Mouse (Mus musculus): ENCODE measurements at regions not wholly inside any gene's neighbourhood (a gene's known extent, or its start where the extent isn't known, plus 50 kb on each side); places are given as distances from the start of the nearest gene placed in this dataset.
A peak's percentile ranks its signal among the peaks of the same experiment; 100 is the strongest.

- Histone ChIP-seq H3K4me3 (ENCODE audit: low read depth, low read length) (no peak overlapping the region), H3K36me3 (ENCODE audit: insufficient read depth, low read length) (no peaks in the 10 kb centered on the region), H3K27ac (ENCODE audit: low read length) (no peak overlapping the region), H3K9me3 (ENCODE audit: low read length) (no peaks in the 10 kb centered on the region), H3K9ac (replicated peaks; ENCODE audit: low read depth) (no peak overlapping the region), H3K4me2 (replicated peaks; ENCODE audit: low read depth, low read length) (no peak overlapping the region), H3K27me3 (replicated peaks; ENCODE audit: insufficient read depth, low read length) (no peaks in the 10 kb centered on the region), H3K4me1 (ENCODE audit: insufficient read depth, low read depth, low read length) (no peaks in the 10 kb centered on the region)
- TF ChIP-seq CTCF (IDR thresholded peaks at IDR 0.05) (no peak), EP300 (IDR thresholded peaks at IDR 0.05) (no peak)
- 85% methylated on average over 2 of the region's 2 CpGs for WGBS
- DNase-seq (ENCODE audit: low spot score) (no peak), ATAC-seq (no peak)
Measured at GRCm38 (mm10) chr17:64489769-64490335, 110.7 kb upstream of the Man2a1 start.

DNA sequence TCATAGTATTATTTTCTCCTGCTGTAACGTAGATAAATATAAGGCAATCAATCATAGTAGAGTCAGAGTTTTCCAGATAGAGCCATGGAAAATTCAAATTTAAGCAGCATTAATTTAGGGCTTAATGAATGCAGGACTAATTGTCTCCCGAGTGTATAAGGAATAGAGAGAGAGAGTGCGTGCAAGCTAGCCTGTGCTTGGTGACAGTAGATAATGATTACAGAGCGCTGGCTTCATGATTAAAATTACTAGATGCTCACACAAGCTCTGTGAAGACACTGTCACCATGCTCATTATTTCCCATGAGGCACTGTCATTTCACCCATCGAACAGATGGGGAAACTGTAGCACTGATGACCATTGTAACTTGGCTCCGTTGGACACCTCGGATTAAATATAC lies 109.9 kb upstream of the Man2a1 start:
- Histone ChIP-seq H3K9ac (replicated peaks; ENCODE audit: low read depth) (no peak overlapping the region), H3K36me3 (ENCODE audit: insufficient read depth, low read length) (no peaks in the 10 kb centered on the region), H3K9me3 (ENCODE audit: low read length) (no peaks in the 10 kb centered on the region), H3K4me1 (ENCODE audit: insufficient read depth, low read depth, low read length) (no peaks in the 10 kb centered on the region), H3K4me3 (ENCODE audit: low read depth, low read length) (no peak overlapping the region), H3K27me3 (replicated peaks; ENCODE audit: insufficient read depth, low read length) (no peaks in the 10 kb centered on the region), H3K27ac (ENCODE audit: low read length) (no peak overlapping the region), H3K4me2 (replicated peaks; ENCODE audit: low read depth, low read length) (no peak overlapping the region)
- WGBS = 86% methylated on average over 7 of the region's 7 CpGs
- ATAC-seq (no peak), DNase-seq (ENCODE audit: low spot score) (no peak)
- TF ChIP-seq EP300 (IDR thresholded peaks at IDR 0.05) (no peak), CTCF (IDR thresholded peaks at IDR 0.05) (no peak)

GRCm38 (mm10) chr17:64491922-64492353 lies 108.6 kb upstream of the Man2a1 start:
- TF ChIP-seq CTCF (IDR thresholded peaks at IDR 0.05) (no peak), EP300 (IDR thresholded peaks at IDR 0.05) (peak; percentile 45; the same call in 1 of the 2 replicates)
- Histone ChIP-seq H3K9ac (replicated peaks; ENCODE audit: low read depth) (no peak overlapping the region), H3K9me3 (ENCODE audit: low read length) (no peaks in the 10 kb centered on the region), H3K4me2 (replicated peaks; ENCODE audit: low read depth, low read length) (no peak overlapping the region), H3K4me1 (ENCODE audit: insufficient read depth, low read depth, low read length) (no peaks in the 10 kb centered on the region), H3K4me3 (ENCODE audit: low read depth, low read length) (no peak overlapping the region), H3K36me3 (ENCODE audit: insufficient read depth, low read length) (no peaks in the 10 kb centered on the region), H3K27me3 (replicated peaks; ENCODE audit: insufficient read depth, low read length) (no peaks in the 10 kb centered on the region), H3K27ac (ENCODE audit: low read length) (no peak overlapping the region)
- WGBS = 44% methylated on average over 6 of the region's 10 CpGs
- ATAC-seq (peak; percentile 95), DNase-seq (ENCODE audit: low spot score) (peak; percentile 89)

GRCm38 (mm10) chr17:64492614-64493269 lies 107.8 kb upstream of the Man2a1 start:
- H3K27me3 ChIP-seq (replicated peaks; ENCODE audit: insufficient read depth, low read length) = no peaks in the 10 kb centered on the region
- no peaks in the 10 kb centered on the region for H3K4me1 ChIP-seq (ENCODE audit: insufficient read depth, low read depth, low read length)
- no peaks in the 10 kb centered on the region for H3K36me3 ChIP-seq (ENCODE audit: insufficient read depth, low read length)
- DNase-seq (ENCODE audit: low spot score) = peak; percentile 67
- ATAC-seq = peak; percentile 19
- no peak overlapping the region for H3K4me2 ChIP-seq (replicated peaks; ENCODE audit: low read depth, low read length)
- H3K4me3 ChIP-seq (ENCODE audit: low read depth, low read length) = no peak overlapping the region
- no peak overlapping the region for H3K9ac ChIP-seq (replicated peaks; ENCODE audit: low read depth)
- H3K27ac ChIP-seq (ENCODE audit: low read length) = no peak overlapping the region
- WGBS = 41% methylated on average over 7 of the region's 9 CpGs
- TF ChIP-seq CTCF (IDR thresholded peaks at IDR 0.05) = peak; percentile 73
- no peak for TF ChIP-seq EP300 (IDR thresholded peaks at IDR 0.05)
- H3K9me3 ChIP-seq (ENCODE audit: low read length) = no peaks in the 10 kb centered on the region

GRCm38 (mm10) chr17:64499281-64499997 lies 101.1 kb upstream of the Man2a1 start:
- Histone ChIP-seq H3K36me3 (ENCODE audit: insufficient read depth, low read length) (no peaks in the 10 kb centered on the region), H3K9me3 (ENCODE audit: low read length) (no peaks in the 10 kb centered on the region), H3K4me1 (ENCODE audit: insufficient read depth, low read depth, low read length) (no peaks in the 10 kb centered on the region), H3K9ac (replicated peaks; ENCODE audit: low read depth) (no peak overlapping the region), H3K27ac (ENCODE audit: low read length) (no peak overlapping the region), H3K4me3 (ENCODE audit: low read depth, low read length) (no peak overlapping the region), H3K27me3 (replicated peaks; ENCODE audit: insufficient read depth, low read length) (no peaks in the 10 kb centered on the region), H3K4me2 (replicated peaks; ENCODE audit: low read depth, low read length) (no peak overlapping the region)
- WGBS = 46% methylated on average over 15 of the region's 15 CpGs
- DNase-seq (ENCODE audit: low spot score) (peak; percentile 73), ATAC-seq (peak; percentile 52; the same call in 1 of the 2 replicates)
- TF ChIP-seq EP300 (IDR thresholded peaks at IDR 0.05) = no peak
- peak; percentile 75 for TF ChIP-seq CTCF (IDR thresholded peaks at IDR 0.05)

- no peak overlapping the region for H3K4me3 ChIP-seq (ENCODE audit: low read depth, low read length)
- H3K36me3 ChIP-seq (ENCODE audit: insufficient read depth, low read length) = no peaks in the 10 kb centered on the region
- H3K9ac ChIP-seq (replicated peaks; ENCODE audit: low read depth) = no peak overlapping the region
- TF ChIP-seq CTCF (IDR thresholded peaks at IDR 0.05) (no peak), EP300 (IDR thresholded peaks at IDR 0.05) (no peak)
- H3K9me3 ChIP-seq (ENCODE audit: low read length) = no peaks in the 10 kb centered on the region
- H3K27ac ChIP-seq (ENCODE audit: low read length) = no peak overlapping the region
- H3K4me2 ChIP-seq (replicated peaks; ENCODE audit: low read depth, low read length) = no peak overlapping the region
- DNase-seq (ENCODE audit: low spot score) (no peak), ATAC-seq (no peak)
- H3K4me1 ChIP-seq (ENCODE audit: insufficient read depth, low read depth, low read length) = no peaks in the 10 kb centered on the region
- H3K27me3 ChIP-seq (replicated peaks; ENCODE audit: insufficient read depth, low read length) = no peaks in the 10 kb centered on the region
- 74% methylated on average over 2 of the region's 2 CpGs for WGBS
Measured at GRCm38 (mm10) chr17:64502376-64502775, 98.2 kb upstream of the Man2a1 start.

Measured in lung, postnatal 0 days (tissue).